Mouse (Mus musculus): Measurements from ENCODE around the gene Wnt3a. TPM values are rescaled to one million over a fixed set of nuclear protein-coding genes. Genes with fewer than 3 reads are reported as not detected.
"Not testable (repeated sequence)": the region's sequence is repeated elsewhere in the genome, so short reads cannot be mapped to it uniquely, and the experiment has no call there.

Wnt3a gene
- total RNA-seq, 4 experiments from 2014 or later = 0.10 to 0.22 (median 0.16) TPM; not detected in 1

DNA sequence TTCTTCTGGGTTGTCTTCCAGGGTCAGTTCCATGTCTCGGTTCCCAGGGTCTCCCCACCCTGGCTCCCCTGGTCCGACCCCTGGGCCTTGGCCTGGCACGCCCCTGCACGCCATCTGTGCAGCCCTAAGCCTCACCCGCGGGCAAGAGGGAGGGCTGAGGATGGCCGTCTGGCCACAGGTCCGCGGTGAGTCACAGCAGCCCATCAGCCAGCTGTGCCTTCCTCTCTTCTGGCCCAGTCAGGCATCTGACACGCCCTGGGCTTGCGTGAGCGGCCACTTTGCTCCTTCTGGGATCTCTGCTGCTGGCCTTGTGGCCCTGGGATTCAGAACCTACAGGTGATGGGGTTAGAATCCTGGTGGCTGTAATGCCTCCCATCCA, 17.6 kb upstream of the Wnt3a start:
- DNase-seq (ENCODE audit: low spot score in 2 of 2) = no peak

DNA sequence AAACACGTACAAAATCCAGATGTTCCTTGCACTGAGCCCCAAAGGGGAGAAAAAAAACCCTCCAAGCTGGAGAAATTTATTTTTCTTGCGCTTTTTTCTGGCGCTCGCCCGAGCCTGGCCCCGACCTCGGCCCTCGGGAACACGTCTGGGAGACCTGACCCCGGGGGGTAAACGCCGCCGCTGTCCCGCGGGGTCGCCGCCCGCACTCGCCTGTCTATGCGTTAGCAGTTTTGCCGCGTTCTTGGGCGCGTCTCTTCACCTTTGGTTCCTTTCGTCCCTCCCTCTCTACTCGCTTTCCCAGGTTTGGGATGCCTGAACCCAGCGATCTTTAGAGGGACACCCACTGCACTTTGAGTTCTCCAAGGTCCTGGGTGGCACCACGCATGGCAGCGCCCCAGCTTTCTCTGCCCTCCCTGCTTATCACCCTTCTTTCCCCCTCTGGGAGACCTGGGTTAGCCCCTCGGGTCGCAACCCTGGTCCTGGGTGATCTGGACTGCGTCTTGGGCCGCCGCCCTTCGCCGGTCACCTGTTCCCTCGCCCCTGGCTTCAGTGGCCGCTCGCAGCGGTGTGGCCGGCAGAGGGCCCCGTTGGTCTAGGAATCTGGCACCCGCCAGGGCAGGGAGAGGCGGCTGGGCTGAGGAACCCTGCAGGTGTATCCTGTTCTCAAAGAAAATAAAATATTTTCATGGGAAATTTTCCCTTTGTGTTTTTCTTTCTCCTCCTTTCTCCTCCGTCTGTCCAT, 17.0 kb upstream of the Wnt3a start:
- peak in 1 of 2 experiments; percentile 61 for DNase-seq (ENCODE audit: low spot score in 2 of 2)

DNA sequence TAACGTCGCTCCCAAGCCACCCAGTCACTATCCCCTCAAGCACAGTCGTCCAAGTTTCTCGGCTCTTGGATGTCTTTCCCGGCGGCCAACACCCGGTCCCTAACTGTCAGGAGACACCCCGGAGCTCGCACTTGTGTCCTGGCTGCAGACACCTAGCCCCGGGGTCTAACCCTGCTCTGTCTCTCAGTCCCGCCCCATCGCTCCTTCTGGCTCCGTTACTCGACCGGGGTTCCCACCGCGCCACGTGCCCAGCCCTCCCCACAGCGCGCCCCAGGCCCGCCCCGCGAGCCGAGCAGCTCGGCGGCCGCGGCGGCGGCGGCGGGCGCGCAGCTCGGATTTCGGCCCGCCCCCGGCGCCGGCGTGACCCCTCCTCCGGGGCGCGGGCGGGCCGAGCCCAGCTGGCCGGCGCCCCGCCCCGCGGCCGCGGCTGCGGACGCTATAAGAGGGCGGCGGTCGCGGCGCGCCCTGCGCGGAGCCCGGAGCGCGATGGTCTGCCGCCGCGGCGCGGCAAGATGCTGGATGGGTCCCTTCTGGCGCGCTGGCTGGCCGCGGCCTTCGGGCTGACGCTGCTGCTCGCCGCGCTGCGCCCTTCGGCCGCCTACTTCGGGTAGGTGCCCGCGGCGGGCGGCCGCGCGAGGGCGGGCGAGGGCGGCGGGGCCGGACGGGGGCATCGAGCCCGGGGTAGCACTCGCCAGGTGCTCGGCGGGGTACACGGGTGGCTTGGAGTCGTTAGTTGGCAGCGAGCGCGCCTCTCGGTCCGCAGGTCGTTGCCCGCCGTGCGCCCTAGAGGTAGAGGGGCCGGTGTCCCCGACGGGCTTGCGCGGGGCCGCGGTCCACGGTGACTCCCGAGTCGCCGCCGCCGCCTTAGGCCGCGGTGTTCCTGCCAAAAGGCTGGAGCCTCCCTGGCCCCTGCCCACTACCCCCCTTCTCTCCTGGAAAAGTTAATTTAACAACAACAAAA, 16.2 kb upstream of the Wnt3a start, which contains the start of gene Wnt9a:
Gene Wnt9a (plus strand): TSS at position 468 of the 961 bp plus-strand sequence.
- no peak for DNase-seq (ENCODE audit: low spot score in 2 of 2)

DNA sequence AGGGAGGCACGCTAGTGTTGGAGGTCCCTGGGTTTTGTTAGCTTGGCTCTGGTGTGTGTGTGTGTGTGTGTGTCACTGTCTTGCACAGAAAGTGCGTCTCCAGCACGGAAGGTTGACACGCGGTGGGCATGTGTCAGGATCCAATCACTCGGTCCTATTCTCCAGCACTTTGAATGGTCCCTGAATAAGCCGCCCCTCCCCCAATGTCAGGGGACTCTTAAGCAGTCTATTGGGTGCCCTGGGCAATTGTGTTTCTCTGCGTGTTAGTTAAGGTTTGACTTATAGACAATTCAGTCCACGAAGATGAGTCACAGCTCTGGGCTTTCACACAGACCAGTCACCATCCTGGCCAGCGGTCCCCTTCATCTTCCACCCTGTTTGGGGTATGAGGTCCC, 15.3 kb upstream of the Wnt3a start:
- DNase-seq (ENCODE audit: low spot score in 2 of 2) = no peak

DNA sequence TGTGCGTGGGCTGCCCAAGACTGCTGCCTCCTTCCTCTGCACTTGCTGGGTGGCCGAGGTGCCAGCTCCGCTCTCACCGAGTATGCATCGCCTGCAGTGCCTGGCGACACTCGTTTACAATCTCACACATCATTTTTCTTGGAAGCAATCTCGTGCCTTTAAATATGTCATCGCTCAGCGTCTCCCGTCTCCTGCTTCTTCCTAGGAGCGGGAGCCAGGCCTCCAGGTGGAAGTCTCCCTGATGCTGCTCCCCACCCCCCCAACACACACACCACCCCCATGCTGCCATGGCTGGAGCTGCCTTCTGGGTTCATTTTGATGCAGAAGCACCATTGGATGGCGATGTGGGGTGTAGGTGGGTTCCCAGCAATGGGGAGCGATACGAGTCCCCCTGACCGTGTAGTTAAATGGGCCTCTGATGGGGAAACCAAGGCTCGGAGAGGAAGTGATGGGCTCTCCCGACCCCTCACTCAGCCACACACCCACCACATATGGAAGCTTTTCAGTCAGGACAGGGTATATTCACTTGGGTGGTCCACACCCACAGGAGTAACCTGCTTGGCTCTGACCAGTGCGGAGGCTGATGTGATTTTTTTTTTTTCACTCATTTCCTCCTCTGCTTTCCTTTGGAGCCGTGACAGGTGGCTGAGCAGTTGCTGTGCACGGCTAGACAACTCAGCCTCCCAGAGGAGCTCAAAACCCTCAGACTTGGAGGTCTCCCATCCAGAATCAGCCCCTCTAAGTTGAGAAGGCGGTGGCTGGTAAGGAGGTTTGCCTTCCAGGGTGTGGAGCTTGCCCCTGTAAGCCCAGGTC, 14.7 kb upstream of the Wnt3a start:
- no peak for DNase-seq (ENCODE audit: low spot score in 2 of 2)

DNA sequence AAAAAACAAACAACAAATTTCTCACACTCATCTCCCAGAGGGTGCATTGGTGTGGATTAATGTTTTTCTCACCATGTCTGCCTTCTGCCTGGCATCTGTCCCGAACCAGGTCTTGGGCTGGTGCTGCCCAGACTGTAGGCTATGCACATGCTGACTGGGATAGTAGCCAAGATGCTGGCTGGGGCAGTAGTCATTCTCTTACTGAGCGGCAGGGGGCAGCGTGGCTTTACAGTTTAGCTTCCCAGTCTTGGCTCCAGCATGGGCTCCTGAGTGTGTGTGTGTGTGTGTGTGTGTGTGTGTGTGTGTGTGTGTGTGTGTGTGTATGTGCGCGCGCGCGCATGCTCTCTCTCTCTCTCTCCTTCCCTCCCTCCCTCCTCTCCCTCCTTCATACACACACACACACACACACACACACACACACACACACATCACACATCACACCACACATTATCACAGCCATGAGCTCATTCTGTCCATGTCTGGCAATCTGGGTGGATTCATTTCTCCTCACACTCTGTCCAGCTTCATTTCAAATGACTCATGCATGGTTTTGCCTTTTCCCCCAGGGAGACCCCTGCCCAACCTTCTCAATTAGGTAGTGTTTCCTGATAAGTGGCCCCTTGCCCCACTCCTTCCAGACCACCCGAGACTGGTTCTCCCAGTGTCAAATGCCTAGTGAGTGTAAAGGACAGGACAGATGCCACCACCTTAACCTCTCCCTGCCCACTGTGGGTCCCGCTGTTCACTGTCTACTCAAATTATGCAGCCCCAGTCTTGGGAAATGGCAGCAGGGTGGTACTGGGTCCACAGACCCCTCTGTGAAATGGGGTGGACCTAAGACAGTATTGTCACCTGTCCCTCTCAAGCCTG, 12.4 kb upstream of the Wnt3a start:
- DNase-seq (ENCODE audit: low spot score in 2 of 2) = peak; percentile 83 to 92

DNA sequence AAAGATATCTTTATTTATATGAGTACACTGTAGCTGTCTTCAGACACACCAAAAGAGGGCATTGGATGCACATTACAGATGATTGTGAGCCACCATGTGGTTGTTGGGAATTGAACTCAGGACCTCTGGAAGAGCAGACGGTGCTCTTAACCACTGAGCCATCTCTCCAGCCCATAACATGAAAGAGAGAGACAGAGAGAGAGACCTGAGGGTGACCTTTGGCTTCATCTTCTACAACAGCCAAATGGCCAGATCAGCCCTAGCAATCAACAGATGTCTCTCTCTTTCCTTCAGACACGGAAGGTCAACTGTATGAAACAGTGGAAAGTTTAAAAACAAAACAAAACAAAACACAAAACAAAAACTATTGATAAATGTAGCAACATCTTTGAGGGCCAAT, 10.5 kb upstream of the Wnt3a start:
- DNase-seq (ENCODE audit: low spot score in 2 of 2) = not testable (repeated sequence)

DNA sequence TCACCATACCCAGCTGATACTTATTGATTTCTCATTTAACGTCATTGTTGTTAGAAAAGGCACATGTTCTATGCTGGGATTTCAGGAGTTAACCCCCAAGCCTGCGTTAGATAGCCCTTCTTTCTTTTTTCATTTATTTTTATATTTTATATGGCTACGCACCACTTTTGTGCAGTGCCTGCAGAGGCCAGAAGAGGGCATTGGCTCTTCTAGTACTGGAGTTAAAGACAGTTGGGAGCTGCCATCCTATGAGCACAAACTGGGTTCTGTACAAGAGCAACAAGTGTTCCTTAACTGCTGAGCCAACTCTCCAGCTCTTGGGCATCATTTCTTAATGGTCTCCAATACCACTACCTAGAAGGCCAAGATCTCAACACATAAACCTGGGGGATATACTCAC, 9.6 kb upstream of the Wnt3a start:
- no peak for DNase-seq (ENCODE audit: low spot score in 2 of 2)

DNA sequence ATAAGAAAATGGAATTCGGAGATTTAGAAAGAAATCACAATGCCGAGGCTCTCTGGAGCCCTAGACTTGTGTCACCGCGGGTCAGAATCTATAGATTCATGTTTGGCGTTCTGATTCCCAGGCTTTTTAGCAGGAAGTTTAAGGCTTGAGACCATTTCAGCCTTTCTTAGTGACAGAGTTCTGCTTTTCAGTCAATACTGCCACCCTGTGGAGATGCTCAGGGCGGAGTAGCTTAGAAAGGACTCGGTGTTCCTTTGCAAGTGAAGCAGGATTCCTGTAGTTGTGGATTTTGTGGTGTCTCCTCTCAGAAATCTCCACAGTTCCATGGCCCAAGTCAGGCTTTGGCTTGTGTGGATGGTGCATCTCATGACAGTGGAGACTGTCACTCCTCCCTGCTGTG, 7.4 kb upstream of the Wnt3a start:
- DNase-seq (ENCODE audit: low spot score in 2 of 2) = peak in 1 of 2 experiments; percentile 69

DNA sequence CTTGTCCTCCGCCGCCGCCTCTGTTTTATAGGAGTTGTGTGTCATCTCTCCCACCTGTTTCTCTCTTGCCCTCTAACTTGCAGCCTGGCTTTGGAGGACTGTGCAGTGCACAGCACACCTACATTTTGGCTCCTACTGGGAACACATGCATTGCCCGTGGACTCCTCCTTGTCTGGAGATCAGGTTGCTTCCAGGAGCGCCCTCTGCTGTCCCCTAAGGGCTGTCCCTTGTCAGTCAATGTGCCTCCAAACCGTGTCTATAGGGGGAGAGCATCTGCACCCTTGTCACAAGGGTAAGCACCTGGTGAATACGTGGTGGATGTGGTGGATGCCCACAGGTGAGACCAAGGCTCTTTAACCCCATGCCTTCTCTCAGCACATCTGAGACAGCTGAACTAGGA, 3.1 kb upstream of the Wnt3a start:
- DNase-seq (ENCODE audit: low spot score in 2 of 2) = no peak

DNA sequence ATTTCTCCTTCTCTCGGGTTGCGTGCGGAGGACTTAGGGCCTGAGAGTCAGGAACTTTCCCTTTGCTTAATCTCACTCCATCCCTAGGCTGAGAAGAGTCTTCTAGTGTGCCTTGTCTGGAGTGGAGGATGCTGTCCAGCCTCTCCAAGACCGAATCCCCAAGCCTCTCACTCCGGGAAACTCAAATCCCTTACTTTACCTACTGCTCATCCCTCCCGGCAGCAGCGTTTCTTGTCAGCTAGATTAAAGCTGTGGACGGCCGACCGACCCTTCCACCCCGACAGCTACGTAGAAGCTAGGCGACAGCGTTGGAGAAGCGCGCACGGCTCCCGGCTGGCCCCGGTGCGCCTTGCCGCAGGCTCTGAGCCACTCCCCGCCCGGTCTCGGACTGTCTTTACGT, 846 bp downstream of the Wnt3a start:
- no peak for DNase-seq (ENCODE audit: low spot score in 2 of 2)

DNA sequence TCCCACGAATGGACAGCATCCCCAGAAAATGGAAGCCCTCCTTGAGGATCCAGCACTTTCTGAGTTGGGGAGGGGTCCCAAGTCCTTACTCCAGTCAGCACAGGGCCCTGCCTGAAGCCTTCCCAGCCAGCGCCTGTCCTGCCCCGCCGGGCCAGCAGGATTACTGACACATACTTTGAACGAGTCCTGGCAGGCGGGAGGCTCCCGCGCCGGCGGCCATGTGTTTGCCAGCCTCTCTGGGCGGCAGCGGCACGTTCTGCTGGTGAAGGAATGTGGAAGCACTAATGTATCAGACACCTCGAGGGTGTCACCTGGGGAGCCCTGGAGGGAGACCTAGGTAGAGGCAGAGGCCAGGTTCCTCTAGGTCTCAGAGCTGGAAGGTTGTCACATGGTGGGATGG, 6.4 kb downstream of the Wnt3a start:
- DNase-seq (ENCODE audit: low spot score in 2 of 2) = no peak

DNA sequence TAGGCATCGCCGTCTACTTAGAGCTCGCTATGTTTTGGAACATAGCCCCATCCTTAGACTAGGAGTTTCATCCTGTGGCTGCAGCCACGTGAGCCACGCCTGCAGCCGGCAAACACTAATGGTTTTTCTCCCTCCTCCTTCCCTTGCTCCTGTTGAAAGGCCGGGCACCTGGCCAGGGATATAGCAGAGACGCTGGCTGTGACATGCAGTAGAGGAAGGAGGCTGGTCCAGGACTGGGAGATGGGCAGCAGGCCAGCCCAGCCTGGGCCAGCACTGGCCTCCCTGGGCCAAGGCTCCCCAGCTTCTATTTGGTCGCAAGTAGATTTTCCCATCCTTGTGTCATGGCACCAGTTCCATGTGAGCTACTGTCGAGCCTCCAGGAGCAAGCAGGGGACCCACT, 7.6 kb downstream of the Wnt3a start:
- no peak for DNase-seq (ENCODE audit: low spot score in 2 of 2)

DNA sequence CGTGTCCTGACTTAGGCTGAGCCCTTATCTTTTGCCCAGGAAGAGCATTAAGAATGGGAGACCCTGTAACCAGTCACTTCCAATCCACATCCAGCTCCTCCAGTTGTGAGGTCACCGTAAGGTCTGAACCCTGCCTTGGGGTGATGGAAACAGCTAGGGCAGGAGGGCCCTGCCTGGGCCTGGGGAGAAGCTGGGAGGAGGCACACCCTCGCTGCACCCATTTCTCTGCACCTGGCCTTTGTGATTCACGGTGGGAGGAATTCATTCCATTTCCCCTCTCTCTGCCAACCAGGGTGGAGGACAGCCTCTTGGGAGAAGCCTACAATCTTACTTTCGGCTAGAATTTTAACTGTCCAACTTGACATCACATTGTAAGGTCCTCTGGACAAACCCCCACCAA, 8.4 kb downstream of the Wnt3a start:
- DNase-seq (ENCODE audit: low spot score in 2 of 2) = no peak

DNA sequence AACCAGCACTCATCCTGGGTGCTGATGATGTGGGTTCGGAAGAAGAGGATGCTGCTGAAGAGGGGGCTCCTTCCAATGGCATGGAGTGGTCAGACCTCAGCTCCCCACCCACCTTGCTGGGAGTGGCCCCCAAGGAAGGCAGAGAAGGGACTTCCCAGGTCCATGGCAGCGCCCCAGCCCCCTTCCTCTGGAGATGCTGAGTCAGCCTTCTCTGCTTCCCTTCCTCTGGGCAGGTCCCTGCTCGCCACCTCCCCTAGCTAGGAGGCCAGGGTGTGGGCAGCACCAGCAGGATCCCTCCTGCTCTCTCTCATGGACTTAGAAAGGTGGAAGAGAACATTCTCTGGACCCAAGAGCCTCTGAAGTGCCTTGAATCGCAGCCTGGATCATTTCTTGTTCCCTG, 12.5 kb downstream of the Wnt3a start:
- no peak for DNase-seq (ENCODE audit: low spot score in 2 of 2)

DNA sequence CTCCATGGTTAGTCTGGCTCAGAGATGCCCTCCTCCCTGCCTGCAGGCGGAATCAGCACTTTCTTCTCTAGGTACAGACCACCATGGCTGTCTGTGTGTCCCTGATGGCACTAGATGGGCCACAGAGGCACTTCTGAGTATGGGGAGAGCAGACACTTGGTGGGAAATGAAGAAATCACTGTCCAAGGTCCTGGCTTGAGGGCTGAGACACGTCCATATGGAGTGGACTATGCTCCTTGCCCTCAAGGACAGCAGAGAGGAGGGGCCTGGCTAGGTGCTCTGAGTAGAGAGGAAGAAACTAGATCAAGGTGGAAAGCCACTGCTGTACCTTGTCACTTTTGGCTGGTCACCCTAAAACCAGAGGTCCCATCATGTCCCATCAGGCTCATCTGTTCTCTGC, 13.7 kb downstream of the Wnt3a start:
- no peak for DNase-seq (ENCODE audit: low spot score in 2 of 2)

DNA sequence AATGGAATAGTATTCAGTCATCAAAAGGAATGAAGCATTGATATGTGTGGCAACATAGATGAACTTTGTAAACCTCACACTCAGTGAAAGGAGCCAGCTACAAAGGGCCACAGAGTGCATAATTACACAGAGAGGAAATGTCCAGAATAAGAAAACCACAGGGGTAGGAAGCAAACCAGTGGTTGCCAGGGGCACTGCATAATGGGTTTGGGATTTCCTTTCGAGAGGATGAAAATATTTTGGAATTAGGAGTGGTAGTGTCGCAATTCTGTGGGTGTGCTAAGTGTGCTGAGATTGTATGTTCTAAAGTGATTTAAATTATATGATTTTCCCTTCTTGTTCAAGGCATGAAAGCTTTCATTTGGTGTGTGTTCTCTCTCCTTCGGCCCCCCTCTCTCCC, 16.4 kb downstream of the Wnt3a start:
- DNase-seq (ENCODE audit: low spot score in 2 of 2) = no peak

DNA sequence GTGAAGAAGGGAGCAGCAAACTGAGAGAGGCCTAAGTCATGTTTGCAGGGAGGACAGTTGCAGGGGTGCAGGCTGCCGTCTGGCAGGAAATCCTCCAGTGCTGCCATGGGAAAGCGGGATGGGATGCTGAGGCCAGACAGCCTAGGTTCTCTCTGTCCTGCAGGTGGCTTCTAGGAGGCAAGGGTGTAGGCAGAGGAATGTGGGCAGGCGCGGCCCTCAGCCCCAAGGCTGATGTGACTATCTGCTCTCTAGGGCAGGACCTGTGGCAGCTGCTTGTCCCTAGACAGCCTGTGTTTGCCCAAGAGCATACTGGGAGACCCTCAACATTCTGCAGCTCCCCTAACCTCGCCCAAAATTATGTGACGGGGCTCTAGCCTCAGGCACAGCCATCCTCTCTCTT, 23.8 kb downstream of the Wnt3a start:
- DNase-seq (ENCODE audit: low spot score in 2 of 2) = no peak

DNA sequence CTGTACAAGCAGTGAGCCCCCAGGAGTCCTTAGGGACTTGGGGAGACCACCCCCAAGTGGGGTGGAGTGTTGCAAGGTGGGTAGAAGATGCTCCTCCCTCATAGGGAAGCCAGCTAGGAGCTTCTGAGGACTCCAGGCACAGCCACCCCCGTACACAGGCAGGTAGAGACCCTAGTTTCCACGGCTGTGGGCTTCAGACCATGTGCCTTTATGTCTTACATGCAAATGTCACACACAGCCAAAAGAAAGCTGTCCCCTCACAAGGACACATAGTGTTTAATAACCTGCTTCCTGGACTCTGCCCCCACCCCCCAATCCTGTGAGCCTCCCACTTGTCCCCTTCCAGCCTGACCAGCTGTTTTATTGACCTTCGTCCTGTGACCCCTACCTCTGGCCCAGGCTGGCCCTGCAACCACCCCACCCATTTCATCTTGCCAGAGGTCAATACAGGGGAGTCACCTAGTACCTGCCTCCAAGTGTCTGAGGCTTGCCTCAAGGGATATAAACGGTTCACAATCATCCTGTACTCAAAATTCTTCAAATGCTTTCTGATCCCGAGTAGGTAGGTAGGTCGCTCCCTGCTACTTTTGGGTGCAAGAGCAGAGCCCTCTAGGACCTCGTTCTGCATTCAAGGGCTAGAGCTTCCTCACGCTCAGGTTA, 25.3 kb downstream of the Wnt3a start:
- no peak for DNase-seq (ENCODE audit: low spot score in 2 of 2)

DNA sequence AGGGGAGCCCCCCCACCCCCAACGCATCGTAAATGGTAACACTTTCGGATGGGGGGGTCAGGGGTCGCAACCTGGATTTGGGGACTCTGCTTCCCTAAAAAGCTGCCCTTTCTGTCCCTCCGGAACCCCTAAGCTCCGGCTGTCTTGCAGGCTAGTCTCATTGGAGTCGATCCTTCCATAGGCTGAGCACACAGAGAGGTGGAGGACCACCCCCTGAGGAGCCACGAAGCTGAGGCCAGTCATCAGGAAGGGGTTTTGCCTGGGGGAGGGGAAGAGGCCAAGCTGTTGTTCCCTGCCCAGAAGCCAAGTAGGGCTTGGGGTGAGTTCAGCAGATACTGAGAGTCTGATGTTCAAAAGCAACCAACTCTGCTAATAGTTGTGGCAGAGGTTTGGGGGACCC, 26.0 kb downstream of the Wnt3a start:
- DNase-seq (ENCODE audit: low spot score in 2 of 2) = no peak
